Mouse (Mus musculus): ENCODE data around the gene Tmem159.

- TF ChIP-seq CTCF (IDR thresholded peaks at IDR 0.05; ENCODE audit: borderline replicate concordance, extremely low read depth, insufficient read depth, insufficient read length), result no peak
- TF ChIP-seq POLR2A (IDR thresholded peaks at IDR 0.05; ENCODE audit: borderline replicate concordance, extremely low read depth, insufficient read depth, insufficient read length, poor library complexity, severe bottlenecking), result no peak
These were observed 61.6 kb downstream of the Tmem159 start for GRCm38 (mm10) chr7:120163581-120164251.

Measured in brain, embryonic 14.5 days (tissue).